Mouse (Mus musculus): ENCODE data around the gene Serf1. TPM values are rescaled to one million over a fixed set of nuclear protein-coding genes. Genes with fewer than 3 reads are reported as not detected.
A peak's percentile ranks its signal among the peaks of the same experiment; 100 is the strongest.

The Serf1 gene
- polyA plus RNA-seq (2015; fragmentation: Nextera tagmentation; extraction: Ambion mirVana) = 427 and 449 TPM in 2 replicates

- H3K27ac ChIP-seq (ENCODE audit: low read length) = peak within 1 kb of the TSS; percentile 84
- H3K27me3 ChIP-seq (ENCODE audit: control insufficient read depth, insufficient read depth, low read depth, low read length) = no peaks in the 10 kb centered on the region
- H3K9ac ChIP-seq (ENCODE audit: low read depth, low read length) = peak within 1 kb of the TSS; percentile 96
- H3K9me3 ChIP-seq (replicated peaks; ENCODE audit: control insufficient read depth, low read length, poor library complexity, severe bottlenecking) = no peaks in the 10 kb centered on the region; the same call in 1 of the 2 replicates
- H3K4me3 ChIP-seq (ENCODE audit: low read depth, low read length) = peak within 1 kb of the TSS; percentile 97
- H3K4me2 ChIP-seq (ENCODE audit: low read length) = peak within 1 kb of the TSS; percentile 83
- WGBS = under 1% methylated on average over 68 of the region's 76 CpGs
- no peaks in the 10 kb centered on the region for H3K36me3 ChIP-seq (ENCODE audit: control insufficient read depth, insufficient read depth, low read length)
- H3K4me1 ChIP-seq (ENCODE audit: control insufficient read depth, insufficient read depth, low read length) = peaks cover 22% of the 10 kb centered on the region
- ATAC-seq = peak; percentile 81
Measured at GRCm38 (mm10) chr13:100107652-100108472, at the start of gene Serf1. Serf1 (plus strand) TSS chr13:100108012.

GRCm38 (mm10) chr13:100063936-100064335 is 43.9 kb upstream of the Serf1 start:
- WGBS = 97% methylated on average over 3 of the region's 3 CpGs
- Histone ChIP-seq H3K9ac (ENCODE audit: low read depth, low read length) (no peak overlapping the region), H3K4me2 (ENCODE audit: low read length) (no peak overlapping the region), H3K9me3 (replicated peaks; ENCODE audit: control insufficient read depth, low read length, poor library complexity, severe bottlenecking) (no peaks in the 10 kb centered on the region), H3K36me3 (ENCODE audit: control insufficient read depth, insufficient read depth, low read length) (peaks cover 35% of the 10 kb centered on the region), H3K4me1 (ENCODE audit: control insufficient read depth, insufficient read depth, low read length) (no peaks in the 10 kb centered on the region), H3K27me3 (ENCODE audit: control insufficient read depth, insufficient read depth, low read depth, low read length) (no peaks in the 10 kb centered on the region), H3K4me3 (ENCODE audit: low read depth, low read length) (no peak overlapping the region), H3K27ac (ENCODE audit: low read length) (no peak overlapping the region)
- ATAC-seq = no peak

GRCm38 (mm10) chr13:100067821-100068220 is 40.0 kb upstream of the Serf1 start:
- no peak overlapping the region for H3K27ac ChIP-seq (ENCODE audit: low read length)
- no peaks in the 10 kb centered on the region for H3K9me3 ChIP-seq (replicated peaks; ENCODE audit: control insufficient read depth, low read length, poor library complexity, severe bottlenecking)

GRCm38 (mm10) chr13:100071473-100071872 is 36.3 kb upstream of the Serf1 start:
- WGBS = 85% methylated on average over 8 of the region's 8 CpGs
- Histone ChIP-seq H3K4me1 (ENCODE audit: control insufficient read depth, insufficient read depth, low read length) (no peaks in the 10 kb centered on the region), H3K4me2 (ENCODE audit: low read length) (no peak overlapping the region), H3K9me3 (replicated peaks; ENCODE audit: control insufficient read depth, low read length, poor library complexity, severe bottlenecking) (no peaks in the 10 kb centered on the region), H3K9ac (ENCODE audit: low read depth, low read length) (no peak overlapping the region), H3K27ac (ENCODE audit: low read length) (no peak overlapping the region), H3K27me3 (ENCODE audit: control insufficient read depth, insufficient read depth, low read depth, low read length) (no peaks in the 10 kb centered on the region), H3K4me3 (ENCODE audit: low read depth, low read length) (no peak overlapping the region), H3K36me3 (ENCODE audit: control insufficient read depth, insufficient read depth, low read length) (peaks cover 41% of the 10 kb centered on the region)
- ATAC-seq = no peak

More at GRCm38 (mm10) chr13:100067821-100068220, 40.0 kb upstream of the Serf1 start:
- H3K4me3 ChIP-seq (ENCODE audit: low read depth, low read length) = no peak overlapping the region
- 88% methylated on average over 6 of the region's 6 CpGs for WGBS
- no peak overlapping the region for H3K9ac ChIP-seq (ENCODE audit: low read depth, low read length)
- no peak overlapping the region for H3K4me2 ChIP-seq (ENCODE audit: low read length)
- no peaks in the 10 kb centered on the region for H3K27me3 ChIP-seq (ENCODE audit: control insufficient read depth, insufficient read depth, low read depth, low read length)
- ATAC-seq = no peak
- H3K36me3 ChIP-seq (ENCODE audit: control insufficient read depth, insufficient read depth, low read length) = peaks cover 41% of the 10 kb centered on the region
- no peaks in the 10 kb centered on the region for H3K4me1 ChIP-seq (ENCODE audit: control insufficient read depth, insufficient read depth, low read length)

- ATAC-seq = no peak
- WGBS = 93% methylated on average over 6 of the region's 6 CpGs
- no peak overlapping the region for H3K9ac ChIP-seq (ENCODE audit: low read depth, low read length)
Measured at GRCm38 (mm10) chr13:100098808-100099207, 9.0 kb upstream of the Serf1 start.

GRCm38 (mm10) chr13:100103052-100103658 is 4.7 kb upstream of the Serf1 start:
- H3K9me3 ChIP-seq (replicated peaks; ENCODE audit: control insufficient read depth, low read length, poor library complexity, severe bottlenecking) = no peaks in the 10 kb centered on the region; the same call in 1 of the 2 replicates
- H3K27ac ChIP-seq (ENCODE audit: low read length) = peak overlapping the region; percentile 78
- H3K4me3 ChIP-seq (ENCODE audit: low read depth, low read length) = peak overlapping the region; percentile 95
- peaks cover 26% of the 10 kb centered on the region for H3K4me1 ChIP-seq (ENCODE audit: control insufficient read depth, insufficient read depth, low read length)
- no peaks in the 10 kb centered on the region for H3K27me3 ChIP-seq (ENCODE audit: control insufficient read depth, insufficient read depth, low read depth, low read length)
- peak overlapping the region; percentile 87 for H3K4me2 ChIP-seq (ENCODE audit: low read length)
- 0 out of 2 replicates have a peak, but pooled peaks cover 2% of the 10 kb centered on the region for H3K36me3 ChIP-seq (ENCODE audit: control insufficient read depth, insufficient read depth, low read length)
- 8% methylated on average over 15 of the region's 15 CpGs for WGBS
- ATAC-seq = no peak
- H3K9ac ChIP-seq (ENCODE audit: low read depth, low read length) = peak overlapping the region; percentile 88

More at GRCm38 (mm10) chr13:100098808-100099207, 9.0 kb upstream of the Serf1 start:
- Histone ChIP-seq H3K27ac (ENCODE audit: low read length) (no peak overlapping the region), H3K36me3 (ENCODE audit: control insufficient read depth, insufficient read depth, low read length) (peaks cover 15% of the 10 kb centered on the region), H3K4me2 (ENCODE audit: low read length) (no peak overlapping the region), H3K4me1 (ENCODE audit: control insufficient read depth, insufficient read depth, low read length) (peaks cover 18% of the 10 kb centered on the region), H3K27me3 (ENCODE audit: control insufficient read depth, insufficient read depth, low read depth, low read length) (no peaks in the 10 kb centered on the region), H3K4me3 (ENCODE audit: low read depth, low read length) (no peak overlapping the region), H3K9me3 (replicated peaks; ENCODE audit: control insufficient read depth, low read length, poor library complexity, severe bottlenecking) (no peaks in the 10 kb centered on the region)

- H3K9ac ChIP-seq (ENCODE audit: low read depth, low read length) = peak within 1 kb of the TSS; percentile 88
- peak within 1 kb of the TSS; percentile 95 for H3K4me3 ChIP-seq (ENCODE audit: low read depth, low read length)
- WGBS = under 1% methylated on average over 40 of the region's 44 CpGs
- no peaks in the 10 kb centered on the region for H3K36me3 ChIP-seq (ENCODE audit: control insufficient read depth, insufficient read depth, low read length)
- H3K4me1 ChIP-seq (ENCODE audit: control insufficient read depth, insufficient read depth, low read length) = peaks cover 29% of the 10 kb centered on the region
- H3K27ac ChIP-seq (ENCODE audit: low read length) = peak within 1 kb of the TSS; percentile 78
- peak; percentile 74 for ATAC-seq
- no peaks in the 10 kb centered on the region for H3K27me3 ChIP-seq (ENCODE audit: control insufficient read depth, insufficient read depth, low read depth, low read length)
- H3K4me2 ChIP-seq (ENCODE audit: low read length) = peak within 1 kb of the TSS; percentile 87
- no peaks in the 10 kb centered on the region; the same call in 1 of the 2 replicates for H3K9me3 ChIP-seq (replicated peaks; ENCODE audit: control insufficient read depth, low read length, poor library complexity, severe bottlenecking)
Measured at GRCm38 (mm10) chr13:100103748-100104254, 4.0 kb upstream of the Serf1 start, which contains the start of gene Bdp1. Bdp1 (minus strand) TSS chr13:100104070.

GRCm38 (mm10) chr13:100112218-100112972 is 4.6 kb downstream of the Serf1 start:
- no peak overlapping the region for H3K4me3 ChIP-seq (ENCODE audit: low read depth, low read length)
- no peak overlapping the region for H3K9ac ChIP-seq (ENCODE audit: low read depth, low read length)
- no peaks in the 10 kb centered on the region for H3K27me3 ChIP-seq (ENCODE audit: control insufficient read depth, insufficient read depth, low read depth, low read length)
- no peak overlapping the region for H3K27ac ChIP-seq (ENCODE audit: low read length)
- peaks cover 13% of the 10 kb centered on the region for H3K4me1 ChIP-seq (ENCODE audit: control insufficient read depth, insufficient read depth, low read length)
- no peak overlapping the region for H3K4me2 ChIP-seq (ENCODE audit: low read length)
- H3K9me3 ChIP-seq (replicated peaks; ENCODE audit: control insufficient read depth, low read length, poor library complexity, severe bottlenecking) = no peaks in the 10 kb centered on the region; the same call in 1 of the 2 replicates
- 42% methylated on average over 5 of the region's 5 CpGs for WGBS
- H3K36me3 ChIP-seq (ENCODE audit: control insufficient read depth, insufficient read depth, low read length) = peaks cover 14% of the 10 kb centered on the region; the same call in 1 of the 2 replicates
- ATAC-seq = no peak
